Mouse (Mus musculus): ENCODE data around the gene Esr1. TPM values are rescaled to one million over a fixed set of nuclear protein-coding genes. Genes with fewer than 3 reads are reported as not detected.
"Not testable (repeated sequence)": the region's sequence is repeated elsewhere in the genome, so short reads cannot be mapped to it uniquely, and the experiment has no call there.

Esr1 gene
- polyA plus RNA-seq (2015; fragmentation: Nextera tagmentation; extraction: Ambion mirVana): 0.28 and 0.47 TPM in 2 replicates

DNA sequence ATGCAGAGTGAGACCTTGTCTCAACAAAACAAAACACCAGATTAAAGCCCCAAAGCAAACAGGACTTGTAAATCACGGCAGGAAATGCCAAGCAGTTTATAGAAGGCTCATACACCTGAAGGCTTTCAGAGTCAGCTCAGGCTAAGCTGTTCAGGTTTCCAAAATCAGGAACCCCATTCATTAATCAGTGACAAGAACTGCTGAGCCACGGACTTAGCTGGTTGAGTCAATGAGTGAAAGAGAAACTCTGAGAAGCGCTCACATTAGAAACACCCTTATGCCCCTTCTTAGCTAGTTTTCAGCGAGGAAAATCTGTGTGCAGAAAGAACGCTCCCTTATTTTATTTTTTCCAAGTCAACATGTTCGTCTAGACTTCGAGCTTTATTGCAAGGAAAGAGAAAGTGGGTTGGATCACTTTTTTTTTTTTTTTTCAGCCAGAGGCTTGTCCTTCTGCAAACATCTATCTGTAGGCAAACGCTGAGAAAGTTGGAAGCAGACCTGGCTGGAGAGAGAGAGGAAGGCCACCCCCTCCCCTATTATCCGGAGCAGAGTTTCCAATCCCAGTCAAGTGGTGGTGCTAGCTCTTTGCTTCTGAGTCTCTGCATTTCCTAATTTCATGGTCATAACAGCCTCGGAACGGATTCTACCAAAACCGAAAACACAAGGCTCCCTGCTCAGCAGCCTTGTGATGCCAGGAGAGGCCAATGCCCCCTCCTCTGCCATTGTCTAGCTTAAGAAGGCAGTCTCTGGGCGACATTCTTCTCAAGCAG is at the start of gene Esr1:
Esr1 (plus strand) TSS at position 208 of the 770 bp plus-strand sequence.
- DNase-seq (ENCODE audit: low spot score): no peak

DNA sequence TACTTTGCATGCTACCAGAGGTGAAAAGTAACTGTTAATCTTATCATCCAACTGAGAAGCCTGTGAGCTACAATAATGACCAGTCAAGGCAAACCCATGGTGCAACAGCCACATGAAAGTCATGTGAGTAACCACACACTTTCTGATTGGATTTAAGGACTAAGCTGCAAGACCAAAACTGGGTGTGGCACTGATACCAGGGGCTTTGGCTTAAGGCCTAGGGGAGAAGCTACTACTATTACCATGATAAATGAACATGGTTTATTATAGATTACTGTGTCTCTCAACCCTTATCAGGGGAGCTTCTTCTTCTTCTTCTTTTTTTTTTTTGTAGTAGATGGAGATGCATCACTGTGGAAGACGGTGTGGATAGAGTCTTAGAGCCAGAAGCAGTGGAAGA is 46.2 kb upstream of the Esr1 start:
- DNase-seq (ENCODE audit: low spot score): no peak

DNA sequence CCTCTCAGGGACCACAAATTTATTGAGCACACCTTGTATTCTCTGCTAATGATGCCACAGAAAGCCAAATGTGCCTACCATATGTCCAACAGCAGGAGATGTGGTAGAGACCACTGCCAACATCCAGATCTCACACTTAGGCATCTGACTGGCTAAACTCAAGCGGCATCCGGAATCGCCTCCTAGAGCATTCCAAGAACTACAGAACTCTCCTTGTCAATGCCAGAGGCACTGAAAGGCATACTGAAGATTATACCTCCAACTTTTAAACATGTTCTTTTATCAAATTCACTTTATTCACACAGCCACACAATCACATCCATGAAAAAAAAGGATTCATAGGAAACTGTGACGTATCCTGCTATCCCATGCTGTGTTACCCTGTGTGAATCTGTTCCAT is 40.6 kb upstream of the Esr1 start:
- DNase-seq (ENCODE audit: low spot score): no peak

DNA sequence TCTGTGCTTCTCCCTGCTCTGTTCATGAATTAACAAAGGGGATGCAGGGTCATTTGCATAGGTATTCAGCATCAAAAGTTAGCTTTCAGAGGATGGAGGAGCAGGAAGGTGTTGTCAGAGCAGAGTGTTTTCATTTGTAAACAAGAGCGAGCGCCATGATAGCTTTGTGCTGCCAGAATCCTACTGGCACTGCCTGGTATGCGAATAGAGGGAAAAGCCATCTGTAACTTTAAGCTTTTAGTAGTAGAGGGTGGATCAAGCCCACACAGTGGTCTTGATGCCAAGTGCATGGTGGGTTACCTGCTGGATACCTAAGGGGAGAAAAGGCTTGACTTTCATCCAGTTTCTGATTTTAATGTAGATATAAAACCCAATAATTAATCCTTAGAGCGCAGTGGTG is 40.1 kb upstream of the Esr1 start:
- no peak for DNase-seq (ENCODE audit: low spot score)

DNA sequence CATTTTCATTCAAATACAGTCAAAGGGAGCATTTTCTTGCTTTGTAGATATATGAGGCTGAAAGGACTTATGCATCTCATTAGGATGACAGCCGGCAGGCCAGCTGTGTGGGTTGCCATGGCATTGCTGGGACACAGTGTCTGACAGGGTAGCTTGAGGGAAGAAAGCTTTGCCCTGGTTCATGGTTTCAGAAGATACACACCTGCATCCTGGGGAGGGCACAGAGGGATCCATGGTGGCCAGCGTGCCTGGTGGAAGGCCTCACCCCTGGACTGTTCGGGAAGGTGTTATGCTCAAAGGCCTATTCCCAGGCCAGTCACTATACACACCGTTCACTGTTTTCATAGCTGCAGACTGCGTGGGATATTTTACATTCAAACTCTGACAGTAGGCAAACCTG is 29.5 kb upstream of the Esr1 start:
- no peak for DNase-seq (ENCODE audit: low spot score)

DNA sequence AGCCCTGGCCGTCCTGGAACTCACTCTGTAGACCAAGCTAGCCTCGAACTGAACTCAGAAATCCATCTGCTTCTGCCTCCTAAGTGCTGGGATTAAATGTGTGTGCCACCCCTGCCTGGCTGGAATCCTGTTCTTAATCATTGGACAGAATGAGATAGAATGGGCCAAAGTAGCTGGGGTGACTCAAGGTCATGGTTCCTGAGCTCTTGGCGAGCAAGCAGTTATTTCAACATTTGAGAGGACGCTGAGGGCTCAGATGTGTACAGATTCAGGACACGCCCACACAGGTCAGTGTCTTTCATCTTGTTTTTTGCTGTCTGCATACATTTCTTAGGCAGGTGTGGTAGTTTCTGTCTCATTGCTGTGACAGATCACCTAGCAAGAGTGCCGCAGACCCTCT is 24.7 kb upstream of the Esr1 start:
- DNase-seq (ENCODE audit: low spot score): no peak

DNA sequence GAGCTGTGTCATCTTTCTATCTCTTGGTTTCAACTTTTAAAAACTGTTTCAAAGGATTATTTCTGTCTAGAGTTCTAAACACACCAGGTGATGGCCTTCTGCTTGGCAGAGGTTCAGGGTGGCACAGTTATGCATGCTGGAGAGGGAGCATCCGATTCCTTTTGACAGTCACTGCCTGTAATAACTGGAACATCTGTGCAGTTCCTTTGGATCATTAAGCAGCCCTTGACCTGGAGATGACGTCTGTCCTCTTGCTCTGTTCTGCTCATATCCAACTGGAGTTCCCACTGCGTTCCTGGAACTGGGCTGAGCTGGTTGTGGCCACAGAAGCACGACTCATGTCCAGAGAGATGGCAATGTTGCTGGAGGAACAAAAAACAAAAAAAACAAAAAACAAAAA is 21.8 kb upstream of the Esr1 start:
- DNase-seq (ENCODE audit: low spot score): no peak

DNA sequence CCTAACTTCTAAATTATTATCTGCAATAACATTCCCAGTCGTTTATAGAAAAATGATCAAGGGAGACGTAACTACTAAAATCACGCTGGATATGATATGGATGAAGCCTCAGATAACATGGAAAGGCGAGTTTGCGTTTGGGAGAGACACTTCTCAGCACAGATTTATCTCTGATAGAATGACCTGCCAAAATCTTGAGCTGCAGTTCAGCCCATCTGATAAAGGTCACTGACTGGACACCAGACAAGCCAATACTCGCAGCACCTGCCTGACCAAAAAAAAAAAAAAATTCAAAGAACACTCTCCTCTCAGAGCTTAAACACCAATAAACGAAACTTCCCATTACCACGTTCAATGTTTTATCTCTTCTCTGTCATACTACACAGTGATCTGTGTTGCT is 20.4 kb upstream of the Esr1 start:
- DNase-seq (ENCODE audit: low spot score): no peak

DNA sequence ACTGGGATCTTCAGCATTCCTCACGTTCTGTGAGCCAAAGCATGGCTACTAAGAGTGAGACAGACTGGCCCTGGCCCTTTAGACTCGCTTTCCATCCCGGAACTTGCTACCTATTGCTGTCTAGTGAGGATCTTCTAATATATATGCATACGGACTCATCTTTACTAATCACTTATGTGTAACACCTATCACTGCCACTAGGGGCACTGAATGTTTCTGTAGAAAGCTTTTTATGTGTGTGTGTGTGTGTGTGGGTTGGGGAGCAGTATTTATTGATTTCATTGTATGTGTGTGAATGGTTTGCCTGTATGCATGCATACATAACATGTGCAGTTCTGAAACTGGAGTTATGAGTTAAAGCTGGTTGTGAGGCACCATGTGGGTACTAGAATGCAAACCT is 17.6 kb upstream of the Esr1 start:
- peak; percentile 36 for DNase-seq (ENCODE audit: low spot score)

DNA sequence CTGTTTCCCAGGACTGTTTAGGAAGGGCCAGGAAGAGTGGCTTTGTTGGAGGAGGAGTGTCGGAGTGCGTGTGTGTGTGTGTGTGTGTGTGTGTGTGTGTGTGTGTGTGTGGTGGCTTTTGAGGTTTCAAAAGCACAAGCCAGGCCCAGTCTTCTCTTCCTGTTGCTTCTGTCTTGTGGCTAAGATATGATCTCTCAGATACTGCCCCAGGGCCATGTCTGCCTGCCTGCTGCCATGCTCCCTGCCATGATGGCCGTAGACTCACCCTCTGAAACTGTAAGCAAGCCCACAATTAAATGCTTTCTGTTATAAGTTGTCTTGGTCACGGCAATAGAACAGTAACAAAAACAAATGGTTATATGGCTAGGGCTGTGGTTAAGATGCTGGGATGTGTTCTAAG is 14.2 kb upstream of the Esr1 start:
- no peak for DNase-seq (ENCODE audit: low spot score)

DNA sequence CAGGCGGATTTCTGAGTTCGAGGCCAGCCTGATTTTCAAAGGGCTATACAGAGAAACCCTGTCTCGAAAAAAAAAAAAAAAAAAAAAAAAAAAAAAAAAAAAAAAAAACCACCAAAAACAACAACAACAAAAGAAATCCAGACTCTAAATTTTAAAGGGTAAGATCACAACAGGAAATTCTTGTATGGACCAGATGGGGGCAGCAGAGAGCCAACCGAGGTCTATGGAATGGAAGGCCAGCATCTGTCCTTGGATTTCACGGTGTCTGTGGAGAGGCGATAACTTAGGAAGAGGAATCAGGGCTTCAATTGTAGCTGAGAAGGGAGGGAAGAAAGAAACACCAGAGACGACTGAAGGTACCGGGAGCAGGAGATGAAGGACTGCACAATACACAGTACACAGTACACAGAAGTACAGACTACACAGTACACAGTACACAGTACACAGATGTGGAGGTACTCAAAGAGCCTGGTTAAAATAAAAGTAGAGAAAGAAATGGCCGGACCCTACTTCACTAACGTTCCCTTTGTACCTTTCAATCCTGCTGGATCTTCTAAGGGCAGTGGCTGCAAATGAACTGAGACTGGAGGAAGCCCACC is 13.1 kb upstream of the Esr1 start:
- peak; percentile 45 for DNase-seq (ENCODE audit: low spot score)

DNA sequence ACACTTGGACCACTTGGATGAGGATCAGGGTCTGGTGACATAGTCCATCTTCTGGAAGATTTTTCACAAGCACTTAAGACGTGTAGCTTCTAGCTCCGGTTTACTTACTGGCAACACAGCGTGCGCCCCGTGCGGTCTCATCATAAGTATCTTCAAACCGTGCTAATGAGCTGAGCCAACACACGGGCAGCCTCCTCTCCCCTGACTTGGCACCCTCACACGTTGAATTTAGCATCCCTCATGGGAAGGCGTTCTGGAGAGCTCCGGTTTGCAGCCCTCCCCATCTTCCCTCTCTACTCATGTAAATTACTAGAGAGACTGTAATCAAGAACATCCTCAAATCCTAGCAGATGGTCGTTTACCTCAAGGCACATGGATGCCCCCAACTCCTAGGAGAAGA is 12.5 kb upstream of the Esr1 start:
- no peak for DNase-seq (ENCODE audit: low spot score)

DNA sequence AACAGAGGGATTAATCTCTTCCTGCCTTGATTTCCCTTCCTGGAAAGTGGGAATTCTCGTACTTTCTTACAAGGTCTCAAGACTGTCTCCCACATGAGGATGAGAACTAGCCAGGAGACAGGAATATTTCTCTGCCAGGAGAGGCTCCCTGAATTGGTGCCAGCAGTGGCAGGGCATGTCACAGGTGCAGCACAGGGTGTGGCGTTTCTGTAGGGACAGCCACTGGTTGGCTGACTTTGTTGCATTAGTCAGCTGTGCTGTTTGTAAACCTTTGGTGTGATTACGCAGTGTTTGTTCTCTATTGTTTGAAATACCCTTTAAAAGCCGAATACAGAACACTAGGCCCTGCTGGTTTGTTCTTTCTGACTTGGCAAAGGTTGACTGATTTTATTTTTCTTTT is 11.8 kb upstream of the Esr1 start:
- DNase-seq (ENCODE audit: low spot score): no peak

DNA sequence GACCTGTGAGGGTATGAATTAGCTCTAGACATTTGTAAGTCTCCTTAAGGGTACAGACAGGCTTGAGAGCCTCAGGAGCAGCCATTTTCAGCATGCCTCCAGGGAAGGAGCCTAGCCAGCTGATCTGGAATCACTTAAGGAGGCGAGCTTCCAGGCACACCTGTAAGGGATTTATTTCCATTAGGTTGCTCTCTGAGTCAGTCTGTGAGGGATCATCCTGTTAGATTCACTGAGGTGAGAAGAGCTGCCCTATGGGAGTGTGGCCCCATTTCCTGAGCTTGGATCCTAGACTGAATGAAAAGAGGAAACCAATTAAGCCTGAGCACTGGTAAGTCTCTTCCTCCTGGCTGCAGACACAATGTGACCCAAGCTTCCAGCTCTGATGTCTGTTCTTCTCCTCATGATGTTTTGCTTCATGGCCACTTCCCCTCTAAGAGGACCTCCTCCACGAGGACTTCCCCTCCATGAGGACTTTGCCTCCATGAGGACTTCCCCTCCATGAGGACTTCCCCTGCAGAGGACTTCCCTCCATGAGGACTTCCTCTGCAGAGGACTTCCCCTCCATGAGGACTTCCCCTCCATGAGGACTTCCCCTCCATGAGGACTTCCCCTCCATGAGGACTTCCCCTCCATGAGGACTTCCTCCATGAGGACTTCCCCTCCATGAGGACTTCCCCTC is 10.5 kb upstream of the Esr1 start:
- no peak for DNase-seq (ENCODE audit: low spot score)

DNA sequence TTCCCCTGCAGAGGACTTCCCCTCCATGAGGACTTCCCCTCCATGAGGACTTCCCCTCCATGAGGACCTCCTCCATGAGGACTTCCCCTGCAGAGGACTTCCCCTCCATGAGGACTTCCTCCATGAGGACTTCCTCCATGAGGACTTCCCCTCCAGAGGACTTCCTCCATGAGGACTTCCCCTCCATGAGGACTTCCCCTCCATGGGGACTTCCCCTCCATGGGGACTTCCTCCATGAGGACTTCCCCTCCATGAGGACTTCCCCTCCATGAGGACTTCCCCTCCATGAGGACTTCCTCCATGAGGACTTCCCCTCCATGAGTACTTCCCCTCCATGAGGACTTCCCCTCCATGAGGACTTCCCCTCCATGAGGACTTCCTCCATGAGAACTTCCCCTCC is 9.8 kb upstream of the Esr1 start:
- not testable (repeated sequence) for DNase-seq (ENCODE audit: low spot score)

DNA sequence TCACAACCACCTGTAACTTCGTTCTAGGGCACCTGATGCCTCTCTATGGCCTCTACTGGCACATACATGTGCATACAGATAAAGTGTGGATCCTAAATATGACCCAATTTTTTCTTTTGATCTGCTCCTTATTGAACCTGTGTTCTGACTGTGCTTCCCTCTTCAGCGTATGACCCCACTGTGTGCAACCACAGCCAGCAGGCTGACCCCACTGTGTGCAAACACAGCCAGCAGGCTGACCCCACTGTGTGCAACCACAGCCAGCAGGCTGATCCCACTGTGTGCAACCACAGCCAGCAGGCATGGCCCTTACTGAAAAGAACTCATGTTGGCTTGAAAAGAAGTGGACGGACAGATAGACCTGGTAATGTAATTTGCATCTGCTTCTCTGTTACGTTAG is 8.9 kb upstream of the Esr1 start:
- no peak for DNase-seq (ENCODE audit: low spot score)

DNA sequence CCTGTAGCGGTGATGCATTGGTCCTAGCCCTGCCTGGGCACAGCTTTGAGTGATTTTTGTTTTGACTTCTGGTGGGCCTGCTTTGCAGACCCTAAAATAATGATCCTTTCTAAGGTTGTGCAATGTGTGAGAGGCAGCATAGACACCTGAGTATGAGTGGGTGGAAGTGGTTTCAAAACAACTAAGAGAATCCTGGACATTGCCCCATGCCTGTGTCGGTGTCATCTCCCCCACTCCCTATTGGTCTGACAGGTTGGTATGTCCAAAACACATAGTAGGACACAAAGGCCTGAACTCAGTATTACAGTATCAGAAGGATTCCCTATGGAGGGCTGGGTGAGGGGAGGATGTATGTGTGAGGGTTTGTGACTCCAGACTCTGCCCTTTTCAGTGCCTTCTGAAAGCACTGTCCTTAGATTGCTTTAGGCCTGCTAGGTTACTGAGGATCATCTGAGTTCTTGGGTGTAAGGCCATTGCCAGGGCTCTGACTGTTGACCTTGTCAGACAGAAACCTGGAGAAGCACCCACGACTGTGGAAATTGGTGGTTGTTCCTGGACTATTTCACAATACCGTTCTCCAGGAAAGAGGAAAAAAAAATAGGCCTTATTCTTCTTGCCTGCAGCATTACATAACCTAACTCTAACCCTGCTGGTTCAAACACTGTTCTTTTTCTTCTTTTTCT is 6.7 kb upstream of the Esr1 start:
- DNase-seq (ENCODE audit: low spot score): no peak

DNA sequence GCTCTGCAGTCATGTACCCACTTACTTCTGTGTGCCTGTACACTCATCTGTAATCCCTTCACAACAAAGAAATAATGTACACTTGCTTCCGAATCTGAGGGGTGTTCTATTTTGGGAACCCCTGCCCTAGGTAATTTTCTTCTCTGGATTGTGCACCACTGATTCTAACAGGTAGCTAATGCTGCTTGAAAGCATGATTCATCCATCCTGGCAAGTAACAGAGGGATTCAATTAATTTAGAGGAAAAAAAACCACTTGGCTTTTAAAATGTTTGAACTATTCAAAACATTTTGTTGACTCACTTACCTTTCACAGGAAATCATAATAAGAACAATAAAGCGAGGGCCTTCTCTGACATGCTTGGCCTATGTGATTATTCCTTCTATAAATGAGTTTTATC is 1.2 kb upstream of the Esr1 start:
- DNase-seq (ENCODE audit: low spot score): no peak

DNA sequence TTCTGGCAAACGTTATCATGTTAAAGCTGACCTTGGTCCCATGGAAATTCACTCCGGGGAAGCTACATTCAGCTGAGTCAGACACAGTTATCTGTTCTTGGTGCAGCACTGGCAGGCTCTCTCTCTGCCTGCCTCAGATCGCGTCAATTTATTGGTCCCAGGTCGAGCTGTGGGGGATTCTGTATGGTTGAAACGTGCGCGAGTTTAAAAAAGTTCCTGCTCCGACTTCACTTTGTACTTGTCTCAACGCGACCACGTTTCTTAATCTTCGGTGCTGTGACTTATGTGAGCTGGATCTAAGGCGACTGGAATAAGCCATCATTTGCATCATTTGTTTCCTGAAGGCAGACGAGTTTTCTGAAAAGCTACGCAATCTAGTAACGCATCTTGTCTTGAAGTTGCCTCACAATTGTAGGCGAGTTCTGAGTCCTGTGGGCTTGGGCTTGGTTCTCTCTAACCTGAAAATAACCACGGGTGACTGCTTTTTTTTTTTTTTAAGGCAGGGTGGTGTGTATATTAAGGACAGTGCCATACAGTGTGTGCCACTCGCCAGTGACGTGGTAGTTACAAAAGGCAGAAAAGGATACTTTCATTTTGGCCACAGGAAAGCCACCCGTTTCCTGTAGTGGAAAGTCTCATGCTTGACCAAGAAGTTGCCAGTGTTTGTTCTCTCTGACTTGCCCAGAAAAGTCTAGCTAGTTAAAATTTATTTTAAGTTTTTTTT is 1.1 kb downstream of the Esr1 start:
- DNase-seq (ENCODE audit: low spot score): peak; percentile 25

DNA sequence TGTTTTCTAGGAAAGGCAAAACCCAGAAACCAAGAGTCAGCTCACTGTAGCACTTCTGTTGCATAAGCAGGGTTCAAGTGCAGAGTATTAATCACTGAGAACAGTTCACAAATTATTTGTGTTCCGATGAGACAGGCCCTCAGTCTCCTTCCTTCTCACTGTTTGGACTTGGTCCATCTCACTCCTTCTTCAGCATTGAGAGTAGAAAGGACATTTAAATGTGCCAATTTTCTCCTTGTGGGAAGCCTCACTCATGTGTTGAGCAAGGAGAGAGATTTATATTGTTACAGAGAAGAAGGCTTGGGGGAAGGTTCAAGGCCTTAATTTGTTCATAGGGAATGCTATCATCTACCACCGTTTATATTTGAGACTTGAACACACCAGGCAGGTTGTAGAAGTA is 6.6 kb downstream of the Esr1 start:
- no peak for DNase-seq (ENCODE audit: low spot score)

DNA sequence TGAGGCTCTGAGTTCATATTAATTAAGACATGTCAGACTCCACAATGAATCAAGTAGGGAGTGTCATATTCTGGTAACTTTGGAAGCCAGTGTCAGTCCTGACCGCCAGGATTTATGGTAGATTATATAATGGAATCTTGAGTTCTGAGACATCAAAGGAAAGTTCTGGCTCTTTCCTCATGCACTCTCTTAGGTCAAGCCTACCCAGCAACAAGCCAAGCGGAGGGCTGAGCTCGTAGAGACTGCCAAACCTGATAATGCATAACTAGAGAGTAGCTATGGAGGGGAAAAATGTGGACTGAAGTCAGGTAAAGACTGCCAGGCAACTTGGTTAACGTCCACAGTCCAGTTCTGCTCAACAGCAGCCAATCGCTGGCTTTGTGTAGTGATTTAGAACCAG is 7.3 kb downstream of the Esr1 start:
- no peak for DNase-seq (ENCODE audit: low spot score)
